Mouse (Mus musculus): ENCODE results near the gene Hip1r.

GRCm38 (mm10) chr5:123982838-123983237, 9.4 kb downstream of the Hip1r start:
- TF ChIP-seq CTCF (IDR thresholded peaks at IDR 0.05; ENCODE audit: low read depth) (no peak), EP300 (IDR thresholded peaks at IDR 0.05; ENCODE audit: low read depth) (no peak)
